In the genomic region with DNA sequence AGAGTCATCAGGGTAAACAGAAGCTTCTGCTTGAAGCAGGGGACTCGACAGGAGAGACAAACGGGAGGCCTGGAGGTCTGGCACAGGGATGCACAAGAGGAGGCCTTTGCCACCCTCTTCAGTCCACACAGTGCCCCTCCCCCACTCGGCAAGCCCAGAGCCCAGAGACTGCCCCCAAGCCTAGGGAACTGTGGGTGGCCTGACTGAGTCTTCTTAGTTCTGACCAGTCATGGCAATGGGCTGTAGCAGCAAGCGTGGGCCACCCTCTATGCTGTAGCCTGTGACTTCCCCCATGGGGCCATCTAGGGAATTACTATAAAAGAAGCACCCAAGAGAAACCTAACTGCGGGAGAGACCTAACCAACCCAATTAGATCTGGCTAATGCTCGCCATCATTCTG, we compare ENCODE assay signal across 9 mouse cellular contexts. TPM values are rescaled to one million over a fixed set of nuclear protein-coding genes. Genes with fewer than 3 reads are reported as not detected.
DNase-seq lines count a peak whose midpoint lies in the region; ATAC-seq and TF ChIP-seq lines count a peak whose summit lies in the region.
"Had no signal": no experiment of that assay in that cellular context is flagged by ENCODE, and none has a peak within 500 bp of the region (broad histone marks: within the 10 kb centered on the region; RNA-seq: fewer than 3 reads in every experiment).

No protein-coding gene starts in this region.

- H3K4me3 ChIP-seq in left cerebral cortex, adult 2 months, result no peak overlapping the region
- peak overlapping the region; percentile 42 for H3K4me3 ChIP-seq in kidney, postnatal 0 days (replicated peaks; ENCODE audit: low read depth, low read length)

- peak overlapping the region; percentile 81 for H3K4me2 ChIP-seq in kidney, postnatal 0 days (ENCODE audit: low read length)

- no peaks in the 10 kb centered on the region for H3K36me3 ChIP-seq in kidney, postnatal 0 days (ENCODE audit: insufficient read depth, low read length)

- peaks cover 15% of the 10 kb centered on the region for H3K4me1 ChIP-seq in kidney, postnatal 0 days (replicated peaks; ENCODE audit: insufficient read depth, low read length)

- 9% methylated on average over 6 of the region's 6 CpGs for WGBS in kidney, postnatal 0 days

- no peak; the same call in 1 of the 2 replicates for ATAC-seq in kidney, postnatal 0 days (replicated peaks; ENCODE audit: low FRiP score, low read depth)
- ATAC-seq in megakaryocyte progenitor cell, adult 5-6 weeks (replicated peaks; ENCODE audit: poor library complexity), result peak; percentile 35; the same call in 1 of the 2 replicates

- DNase-seq in adrenal gland, adult (ENCODE audit: inconsistent age in 2 of 2, low spot score in 1 of 2), result peak; percentile 17 to 51
- no peak for DNase-seq in adrenal gland, adult 8-10 months
- peak in 1 of 2 experiments; percentile 14 for DNase-seq in left cerebral cortex, adult 2 months (ENCODE audit: extremely low spot score in 1 of 2, low spot score in 2 of 2)
- no peak for DNase-seq in left cerebral cortex, postnatal 4 days
- DNase-seq in kidney, postnatal 0 days (ENCODE audit: low spot score), result peak; percentile 90
- DNase-seq in urinary bladder, adult 2 months (ENCODE audit: low spot score), result no peak
- DNase-seq in urinary bladder, postnatal 25 days (ENCODE audit: low spot score), result no peak

- H3K9me3 ChIP-seq in kidney, postnatal 0 days (replicated peaks; ENCODE audit: low read length), result no peaks in the 10 kb centered on the region

- H3K27ac ChIP-seq in left cerebral cortex, adult 2 months, result no peak overlapping the region
- no peak overlapping the region for H3K27ac ChIP-seq in kidney, postnatal 0 days
- H3K27ac ChIP-seq: macrophage had no signal

- H3K27me3 ChIP-seq in kidney, postnatal 0 days (ENCODE audit: insufficient read depth, low read length), result peaks cover 7% of the 10 kb centered on the region

- TF ChIP-seq CTCF in left cerebral cortex, adult 2 months (IDR thresholded peaks at IDR 0.05), result peak; percentile 38
- peak; percentile 65 for TF ChIP-seq CTCF in kidney, postnatal 0 days (IDR thresholded peaks at IDR 0.05; ENCODE audit: low read depth)

- intact Hi-C loops in left cerebral cortex, adult 2 months (cut with DNase I), result loop anchor here (1.0 kb wide), 1 partner anchor 100 kb away; no protein-coding TSS in a partner anchor
- intact Hi-C loops in left cerebral cortex, postnatal 4 days (cut with DNase I), result loop anchor here (5.0 kb wide), 1 partner anchor 140 kb away; no protein-coding TSS in a partner anchor

- H3K9ac ChIP-seq in kidney, postnatal 0 days (ENCODE audit: low read depth, low read length), result no peak overlapping the region

RNA-seq across cellular contexts. Expression of gene Col13a1, which starts 1.9 kb away (rescaled TPM):
- total RNA-seq in adrenal gland, adult 8-10 months (2022), result 10 to 100 TPM in 2 of 4 experiments, 1 to 10 TPM in 2; 7.9 to 12.3 (median 10.3) TPM
- 1 to 10 TPM; 1.4 to 1.5 TPM for total RNA-seq in left cerebral cortex, adult 2 months (2021)
- total RNA-seq in left cerebral cortex, postnatal 4 days (2021), result 1 to 10 TPM; 2.1 to 2.4 TPM
- 5.8 and 7.3 TPM in 2 replicates for polyA plus RNA-seq in kidney, postnatal 0 days (2015; fragmentation: Nextera tagmentation; extraction: Ambion mirVana)
- total RNA-seq in megakaryocyte progenitor cell, adult 5-6 weeks (2015), result not detected in 2 replicates
- total RNA-seq in megakaryocyte progenitor cell, adult 5-6 weeks (2017), result not detected in 2 replicates
- polyA plus RNA-seq in urinary bladder, adult 2 months (2012; rRNA removed), result 0.40 and 0.52 TPM in 2 replicates
- polyA plus RNA-seq: macrophage had no signal

Comparison
In these comparisons a context has a peak if more than half of its experiments do, and no peak if none do; other contexts are left out.
1. DNase-seq: peak in adrenal gland, adult (2 of 2) and kidney, postnatal 0 days (single experiment); none in adrenal gland, adult 8-10 months (single experiment), left cerebral cortex, postnatal 4 days (single experiment), urinary bladder, adult 2 months (single experiment) and urinary bladder, postnatal 25 days (single experiment).